Mouse (Mus musculus) embryo, embryonic 9.5 days (tissue): ENCODE data around the gene Cpeb3.

Experiments
- DNase-seq: peaks from one replicate; pipeline ENCODE4 v3.0.0-alpha.2; 2017; ENCODE audit errors: extremely low spot score

Cpeb3 gene

DNA sequence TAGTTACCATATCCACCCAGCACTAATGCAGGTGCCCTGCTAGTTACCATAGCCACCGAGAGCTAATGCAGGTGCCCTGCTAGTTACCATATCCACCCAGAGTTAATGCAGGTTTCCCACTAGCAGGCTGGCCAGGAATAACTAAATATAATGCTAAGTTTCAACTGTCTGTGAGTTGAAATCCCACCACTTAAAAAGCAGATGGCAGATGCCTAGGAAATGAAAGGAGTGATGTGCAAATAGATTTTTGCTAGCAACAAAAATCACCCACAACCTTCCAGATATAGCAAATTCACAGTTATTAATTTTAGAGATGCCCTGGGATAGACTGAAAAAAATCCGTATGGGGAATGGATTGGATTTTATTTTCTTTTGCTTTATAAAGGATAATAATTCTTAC is 176.0 kb downstream of the Cpeb3 start:
- DNase-seq: no peak

- DNase-seq: no peak
Observed at GRCm38 (mm10) chr19:37031446-37031845, 177.0 kb downstream of the Cpeb3 start.

DNA sequence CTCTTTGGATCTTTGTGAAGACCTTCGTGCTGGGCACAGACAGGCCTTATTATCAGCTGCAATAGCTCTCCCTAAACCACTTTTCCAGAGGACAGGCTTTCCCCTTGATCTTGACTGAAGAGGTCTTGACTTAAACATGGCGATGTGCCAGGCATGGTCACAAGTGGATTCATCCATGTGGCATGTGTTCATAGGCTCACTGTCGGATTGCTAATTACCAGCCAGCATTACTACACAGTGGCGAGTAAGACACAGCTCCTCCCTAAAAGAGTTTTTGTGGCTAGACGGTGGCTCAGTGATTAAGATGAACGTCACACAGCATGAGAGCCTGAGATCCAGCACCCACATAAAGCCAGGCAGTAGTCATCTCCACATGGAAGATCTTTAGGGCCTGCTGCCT is 178.6 kb downstream of the Cpeb3 start:
- no peak for DNase-seq

DNA sequence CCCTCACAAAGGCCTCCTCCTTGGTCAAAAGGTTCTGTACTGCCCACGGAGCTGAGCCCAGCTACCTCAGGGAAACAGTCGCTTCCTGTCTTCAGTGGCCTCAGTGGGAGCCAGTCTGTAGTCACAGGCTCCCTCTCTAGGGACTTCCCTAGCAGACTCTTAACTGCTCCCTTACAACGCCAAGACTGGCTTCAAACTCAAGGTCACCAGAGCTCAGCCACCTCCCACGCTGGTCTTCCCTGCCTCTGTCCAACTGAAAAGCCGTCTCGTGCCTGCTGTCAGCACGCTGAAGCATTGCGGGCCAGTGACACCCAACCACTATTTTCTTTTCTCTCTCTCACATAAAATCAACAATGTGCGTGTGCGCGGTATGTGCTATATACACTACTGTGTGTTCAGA is 182.0 kb downstream of the Cpeb3 start:
- DNase-seq: no peak

DNA sequence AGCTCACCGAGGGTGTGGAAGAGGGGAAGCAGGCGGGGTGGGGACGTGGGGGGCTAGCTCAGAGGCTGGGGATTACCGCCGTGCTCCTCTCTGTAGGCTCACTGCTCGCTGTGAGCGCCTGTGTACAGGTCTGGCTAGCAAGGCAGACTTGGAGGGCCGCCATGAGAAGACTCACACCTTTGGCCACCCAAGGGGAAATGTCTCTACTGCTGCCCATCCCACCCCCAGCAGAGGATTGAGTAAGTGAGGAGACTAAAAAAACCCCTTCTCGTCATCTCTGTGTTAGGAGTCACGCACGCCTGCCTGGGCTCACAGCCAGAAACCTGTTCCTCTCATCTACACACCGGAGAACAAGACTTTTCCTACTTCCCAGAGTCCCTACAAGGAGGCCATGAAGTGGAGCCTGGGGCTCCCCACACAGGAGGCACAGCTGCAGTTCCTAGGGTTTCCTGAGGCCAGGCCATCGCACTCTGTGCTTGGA is 182.5 kb downstream of the Cpeb3 start:
- no peak for DNase-seq

DNA sequence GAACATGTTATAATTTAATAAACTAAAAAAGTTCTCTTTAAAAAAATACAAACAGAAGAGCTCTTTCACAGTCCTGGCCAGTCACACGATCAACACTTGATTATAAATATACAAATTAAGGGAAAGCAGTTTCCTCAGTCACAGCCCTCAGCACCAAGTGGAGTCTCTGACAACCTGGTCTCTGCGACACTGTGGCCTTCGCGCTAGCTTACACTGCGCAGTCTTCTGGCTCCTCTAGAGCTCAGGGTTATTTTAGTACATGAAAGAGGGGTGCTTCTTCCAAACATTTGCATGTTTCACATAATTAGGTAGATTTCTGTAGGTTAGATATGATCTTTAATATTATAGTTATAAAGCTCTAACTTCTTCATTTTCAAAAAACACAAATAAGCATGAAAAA is 186.3 kb downstream of the Cpeb3 start:
- DNase-seq: no peak

- no peak for DNase-seq
Observed at GRCm38 (mm10) chr19:37020951-37021350, 187.4 kb downstream of the Cpeb3 start.

DNA sequence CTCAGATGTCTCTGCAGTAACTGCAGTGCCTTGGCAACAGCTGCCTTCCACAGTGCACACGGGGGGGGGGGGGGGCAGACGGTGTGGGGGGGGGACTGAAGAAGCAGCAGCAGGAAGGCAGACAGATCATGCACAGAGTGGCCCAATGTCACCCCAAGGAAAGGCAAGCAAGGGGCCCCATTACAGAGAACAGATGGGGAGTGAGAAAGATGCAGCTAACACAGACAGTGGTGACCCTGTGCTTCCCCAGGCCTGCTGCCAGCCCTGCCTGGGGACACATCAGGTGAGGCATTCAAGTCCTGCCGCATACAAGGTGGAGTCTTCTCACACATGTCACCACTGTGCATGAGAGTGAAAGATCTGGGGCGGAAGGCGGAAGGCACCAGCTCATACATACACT is 187.9 kb downstream of the Cpeb3 start:
- DNase-seq: no peak

- no peak for DNase-seq
Observed at GRCm38 (mm10) chr19:37018931-37019330, 189.5 kb downstream of the Cpeb3 start.

- DNase-seq: peak; percentile 86
Observed at GRCm38 (mm10) chr19:37018411-37018810, 190.0 kb downstream of the Cpeb3 start.

- no peak for DNase-seq
Observed at GRCm38 (mm10) chr19:37016890-37017289, 191.5 kb downstream of the Cpeb3 start.

DNA sequence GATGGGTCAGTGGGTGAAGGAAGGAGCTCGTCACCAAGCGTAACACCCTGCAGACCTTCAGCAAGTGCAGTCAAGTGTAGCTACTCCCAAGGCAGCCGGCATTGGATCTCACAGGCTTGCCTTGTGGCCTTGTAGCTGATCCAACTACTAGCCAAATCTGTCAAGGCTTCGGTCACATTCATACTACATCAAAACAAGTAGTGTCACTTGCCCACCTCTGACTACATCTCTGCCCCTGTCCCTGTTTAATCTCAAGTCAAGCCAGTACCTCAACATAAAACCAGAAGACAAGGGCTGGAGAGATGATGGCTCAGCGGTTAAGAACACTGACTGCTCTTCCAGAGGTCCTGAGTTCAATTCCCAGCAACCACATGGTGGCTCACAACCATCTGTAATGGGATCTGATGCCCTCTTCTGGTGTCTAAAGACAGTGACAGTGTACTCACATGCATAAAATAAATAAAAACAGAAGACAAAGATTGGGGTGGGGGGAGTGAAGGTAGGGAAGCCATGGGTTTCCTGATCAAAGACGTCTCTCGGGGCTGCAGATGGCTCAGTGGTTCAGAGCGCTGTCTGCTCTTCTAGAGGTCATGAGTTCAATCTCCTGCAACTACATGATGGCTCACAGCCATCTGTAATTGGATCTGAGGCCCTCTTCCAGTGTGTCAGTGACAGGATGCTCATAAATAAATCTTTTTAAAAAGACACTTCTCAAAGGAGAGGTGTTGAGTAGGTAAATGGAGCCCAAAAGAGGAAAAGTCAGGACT is 194.0 kb downstream of the Cpeb3 start:
- DNase-seq: no peak

DNA sequence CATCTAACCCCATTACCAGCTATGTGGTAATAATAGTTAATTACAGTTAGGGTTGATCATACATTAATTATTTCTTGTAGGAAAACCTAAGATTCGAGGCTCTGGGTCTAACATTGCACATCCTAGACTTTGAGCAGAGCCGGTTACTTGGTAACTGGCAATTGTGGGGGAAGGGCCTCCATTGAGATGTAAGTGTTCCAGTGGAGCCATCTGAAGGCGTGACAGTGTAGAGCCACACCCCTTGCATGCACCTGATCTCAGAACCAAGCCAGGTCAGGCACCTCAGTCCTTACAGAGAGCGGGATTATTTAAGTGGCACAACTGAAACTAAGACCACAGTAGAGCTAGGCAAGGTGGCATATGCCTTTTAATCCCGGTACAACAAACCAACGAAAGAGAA is 194.9 kb downstream of the Cpeb3 start:
- DNase-seq: no peak

DNA sequence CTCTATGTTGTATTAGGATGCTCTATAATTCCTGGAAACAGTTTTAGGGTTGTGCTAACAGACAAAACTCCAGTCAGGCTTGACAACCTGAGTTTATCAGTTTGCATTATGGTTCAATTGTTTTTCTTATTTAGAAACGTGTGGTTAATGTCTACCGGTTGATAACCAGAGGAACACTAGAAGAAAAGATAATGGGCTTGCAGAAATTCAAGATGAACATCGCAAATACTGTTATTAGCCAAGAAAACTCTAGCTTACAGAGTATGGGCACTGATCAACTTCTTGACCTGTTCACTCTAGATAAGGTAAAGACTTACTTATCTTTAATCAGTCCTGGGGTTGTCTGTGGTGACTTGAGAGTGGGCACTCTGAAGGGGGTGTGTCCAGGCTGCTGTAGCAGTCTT is 198.5 kb downstream of the Cpeb3 start:
- no peak for DNase-seq

- DNase-seq: no peak
Observed at GRCm38 (mm10) chr19:37004557-37004956, 203.8 kb downstream of the Cpeb3 start.
